Mouse (Mus musculus) c-Kit-negative CD71-positive TER-119-positive erythroid progenitor cells, embryonic 14.5 days (primary cell): Measurements from ENCODE around the gene Nucks1.
A peak's percentile ranks its signal among the peaks of the same experiment; 100 is the strongest.

Experiments
- DNase-seq: peaks from one replicate; pipeline ENCODE4 v3.0.0-alpha.2; 2013; ENCODE audit warnings: low read depth, low spot score

Nucks1 gene

GRCm38 (mm10) chr1:131964580-131964979, 54.2 kb downstream of the Nucks1 start:
- no peak for DNase-seq

GRCm38 (mm10) chr1:131965818-131966217, 55.5 kb downstream of the Nucks1 start:
- DNase-seq, result no peak

- DNase-seq, result no peak
Observed at GRCm38 (mm10) chr1:131967336-131967735, 57.0 kb downstream of the Nucks1 start.

GRCm38 (mm10) chr1:131968556-131968955, 58.2 kb downstream of the Nucks1 start:
- DNase-seq, result no peak

GRCm38 (mm10) chr1:131968983-131969382, 58.6 kb downstream of the Nucks1 start:
- no peak for DNase-seq

GRCm38 (mm10) chr1:131969825-131970224, 59.5 kb downstream of the Nucks1 start:
- no peak for DNase-seq

- no peak for DNase-seq
Observed at GRCm38 (mm10) chr1:131970322-131970660, 60.0 kb downstream of the Nucks1 start.

GRCm38 (mm10) chr1:131970661-131971520, 60.6 kb downstream of the Nucks1 start:
- no peak for DNase-seq

- DNase-seq, result no peak
Observed at GRCm38 (mm10) chr1:131971771-131972497, 61.6 kb downstream of the Nucks1 start.

- DNase-seq, result no peak
Observed at GRCm38 (mm10) chr1:131972498-131973334, 62.4 kb downstream of the Nucks1 start.

- DNase-seq, result no peak
Observed at GRCm38 (mm10) chr1:131973991-131974390, 63.7 kb downstream of the Nucks1 start.

GRCm38 (mm10) chr1:131976886-131977285, 66.6 kb downstream of the Nucks1 start:
- no peak for DNase-seq

GRCm38 (mm10) chr1:131980471-131980870, 70.1 kb downstream of the Nucks1 start:
- no peak for DNase-seq

GRCm38 (mm10) chr1:131981378-131982013, 71.2 kb downstream of the Nucks1 start:
- DNase-seq, result peak; percentile 44

GRCm38 (mm10) chr1:131982907-131983306, 72.6 kb downstream of the Nucks1 start:
- DNase-seq, result peak; percentile 58

- DNase-seq, result no peak
Observed at GRCm38 (mm10) chr1:131983806-131984205, 73.5 kb downstream of the Nucks1 start.
